Mouse (Mus musculus) heart, postnatal 25 days (tissue): Measurements from ENCODE around the gene Efna4. TPM values are rescaled to one million over a fixed set of nuclear protein-coding genes. Genes with fewer than 3 reads are reported as not detected.

Experiments used
- DNase-seq: peaks from one replicate; pipeline ENCODE4 v3.0.0; 2022; ENCODE audit warnings: low spot score
- intact Hi-C: fragments of 180-260 bp; cut with DNase I; formaldehyde crosslinking; loops from one replicate; pipeline ENCODE4 v1.15.1; 2025
- total RNA-seq, 2 experiments: library from RNA; stranded (reverse); gene quantifications; 2 replicates each; pipeline ENCODE4 v1.2.3; 2021

Efna4 gene
- total RNA-seq, 2 experiments from 2014 or later: 0.31 to 0.47 TPM

DNA sequence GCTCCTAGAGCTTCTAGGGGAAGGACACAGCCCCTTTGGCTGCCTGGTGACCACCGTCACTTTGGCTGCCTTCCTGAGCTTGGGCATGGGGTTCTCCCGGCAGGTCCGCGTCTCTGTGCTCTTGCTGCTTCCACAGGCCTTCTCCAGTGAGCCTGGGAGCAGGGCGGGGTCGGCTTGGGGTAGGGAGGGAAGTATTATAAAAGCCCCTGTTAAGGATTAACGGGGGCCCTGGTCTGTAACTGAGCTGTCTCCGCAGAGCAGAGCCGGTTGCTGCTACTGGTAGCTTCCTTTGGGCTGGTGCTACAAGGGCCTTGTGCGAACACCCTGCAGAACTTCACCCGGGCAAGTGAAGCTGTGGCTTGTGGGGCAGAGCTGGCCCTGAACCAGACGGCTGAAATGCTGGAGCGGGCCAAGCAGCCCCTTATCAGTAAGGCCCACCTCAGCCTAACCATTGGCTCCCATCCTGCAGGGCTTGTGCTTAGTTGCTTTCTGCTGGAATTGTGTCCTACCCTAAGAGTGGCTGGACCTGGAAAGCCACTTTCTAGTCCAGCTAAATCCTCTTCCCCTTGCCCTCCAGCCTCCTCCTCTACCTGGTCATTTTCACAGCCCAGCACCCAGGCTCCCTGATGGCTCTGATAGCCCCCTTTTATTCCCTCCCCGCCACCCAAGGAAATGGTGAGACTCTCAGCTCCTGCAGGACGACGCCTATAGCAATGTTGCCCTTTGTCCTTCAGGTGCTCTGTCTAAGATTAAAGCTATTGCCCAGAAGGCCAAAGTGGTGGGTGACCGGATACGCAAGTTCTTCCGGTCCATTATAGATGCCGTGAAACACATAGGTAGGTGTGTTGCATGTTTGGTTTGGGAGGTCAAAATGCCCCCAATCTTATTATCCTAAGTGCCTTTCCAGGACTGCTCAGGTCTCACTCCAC lies 27.9 kb upstream of the Efna4 start:
- DNase-seq: no peak
- intact Hi-C loops: no loop called here

DNA sequence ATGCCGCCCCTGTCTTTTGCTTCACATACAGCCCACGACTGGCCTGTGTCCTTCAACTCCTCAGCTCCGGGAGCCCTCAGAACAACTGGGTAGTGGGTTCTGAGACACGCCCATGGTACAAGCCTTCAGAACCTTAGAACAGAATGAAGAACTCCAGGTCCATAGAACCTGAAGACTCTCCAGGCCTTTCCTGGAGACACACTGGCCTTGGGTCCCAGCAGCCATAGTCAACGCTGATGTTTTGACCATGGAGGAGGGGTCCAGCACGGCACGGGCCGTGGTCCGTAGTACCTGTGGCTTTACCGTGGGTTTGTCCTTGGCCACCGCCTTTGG lies 27.3 kb upstream of the Efna4 start, which contains the start of gene Dcst1:
TSS of gene Dcst1 (minus strand) at position 101 of the 333 bp plus-strand sequence.
- DNase-seq: no peak
- intact Hi-C loops: no loop called here

DNA sequence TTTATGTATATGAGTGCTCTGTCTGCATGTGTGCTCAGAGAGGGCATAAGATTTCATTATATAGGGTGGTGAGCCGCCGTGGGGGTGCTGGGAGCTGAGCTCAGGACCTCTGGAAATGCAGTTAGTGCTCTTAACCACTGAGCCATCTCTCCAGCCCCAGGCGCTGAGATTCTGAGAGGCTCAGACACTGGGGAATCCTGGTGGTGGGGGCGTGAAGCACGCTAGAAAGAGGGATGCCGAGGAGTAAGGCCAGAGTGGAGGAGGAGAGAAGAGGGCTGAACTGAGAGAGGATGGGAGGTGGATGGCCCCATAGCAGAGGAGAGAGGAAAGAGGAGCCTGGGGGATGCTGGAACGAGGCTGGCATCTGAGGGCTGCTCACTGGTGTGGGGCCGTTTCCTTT lies 26.8 kb upstream of the Efna4 start:
- intact Hi-C loops: no loop called here
- no peak for DNase-seq

DNA sequence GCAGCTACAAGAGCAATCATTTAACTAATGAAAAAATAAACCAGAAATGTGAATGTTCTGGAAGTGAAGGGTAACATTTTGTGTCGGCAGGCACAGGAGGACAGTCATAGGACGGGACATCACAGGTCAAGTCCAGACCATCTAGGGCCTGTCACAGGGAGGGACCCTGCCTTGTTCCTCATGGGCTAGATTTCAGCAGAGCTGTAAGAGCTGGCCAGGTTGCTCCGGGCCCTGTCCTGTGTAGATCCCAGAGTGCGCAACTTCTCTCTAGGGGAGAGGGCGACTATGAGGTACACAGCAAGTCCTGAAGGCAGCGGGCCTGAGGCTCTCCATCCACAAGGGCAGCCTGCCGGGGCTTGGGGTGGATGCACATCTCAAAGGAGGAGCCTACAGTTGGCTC lies 23.8 kb upstream of the Efna4 start, which contains the start of gene Dcst2:
TSS of gene Dcst2 (plus strand) at position 301 of the 400 bp plus-strand sequence.
- intact Hi-C loops: no loop called here
- no peak for DNase-seq

DNA sequence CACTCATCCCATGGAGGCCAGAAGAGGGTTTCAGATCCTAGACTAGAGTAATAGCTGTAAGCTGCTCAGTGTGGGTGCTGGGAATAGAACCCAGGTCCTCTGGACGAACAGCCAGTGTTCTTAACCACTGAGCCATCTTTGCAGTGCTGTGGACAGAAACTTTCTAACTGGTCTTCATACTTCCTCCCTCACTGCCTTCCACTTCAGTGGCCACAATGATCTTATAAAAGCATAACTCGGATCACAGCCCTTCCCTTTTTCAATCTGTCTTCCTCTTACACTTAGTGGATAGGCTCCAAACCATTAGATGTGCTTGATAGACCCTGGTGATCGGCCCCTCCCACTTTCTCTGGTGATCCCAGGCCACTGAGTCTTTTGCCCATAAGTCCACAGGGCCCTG lies 22.4 kb upstream of the Efna4 start:
- intact Hi-C loops: no loop called here
- no peak for DNase-seq

DNA sequence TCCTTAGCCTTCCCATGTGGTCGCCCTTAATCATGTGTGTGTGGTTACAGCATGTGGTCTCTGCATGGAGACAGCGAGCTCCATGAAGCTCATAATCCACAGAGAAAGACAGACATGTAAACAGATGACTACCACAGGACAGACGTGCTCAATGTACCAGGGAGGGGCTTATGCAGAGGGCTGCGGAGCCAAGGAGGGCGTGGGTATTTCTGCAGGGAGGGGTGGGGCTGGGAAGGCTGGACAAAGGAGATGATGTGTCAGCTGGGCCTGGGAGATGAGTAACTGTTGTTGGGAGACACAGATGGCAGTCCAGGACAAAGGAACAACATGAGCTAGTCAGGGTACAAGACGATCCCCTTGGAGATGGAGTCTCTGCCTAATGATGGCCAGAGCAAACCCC lies 21.8 kb upstream of the Efna4 start:
- no peak for DNase-seq
- intact Hi-C loops: no loop called here

DNA sequence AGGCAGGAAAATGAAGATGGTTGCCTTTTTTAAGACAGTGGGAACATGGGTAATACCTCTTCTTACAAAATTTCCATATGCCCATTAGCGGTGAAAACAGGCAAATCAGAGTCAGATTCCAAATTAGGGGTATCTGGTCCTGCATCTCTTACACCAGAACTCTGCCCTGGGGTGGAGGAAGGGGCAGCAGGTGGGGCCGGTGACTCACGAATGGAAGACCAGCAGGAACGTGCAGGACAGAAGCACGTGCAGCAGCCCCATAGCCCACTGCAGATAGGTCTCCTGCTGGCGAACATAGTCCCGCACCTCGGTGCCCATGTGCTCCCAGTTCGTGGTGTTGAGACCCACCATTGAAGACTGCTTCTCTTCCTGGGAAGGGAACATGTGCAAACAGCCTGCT lies 18.2 kb upstream of the Efna4 start:
- no peak for DNase-seq
- intact Hi-C loops: no loop called here

DNA sequence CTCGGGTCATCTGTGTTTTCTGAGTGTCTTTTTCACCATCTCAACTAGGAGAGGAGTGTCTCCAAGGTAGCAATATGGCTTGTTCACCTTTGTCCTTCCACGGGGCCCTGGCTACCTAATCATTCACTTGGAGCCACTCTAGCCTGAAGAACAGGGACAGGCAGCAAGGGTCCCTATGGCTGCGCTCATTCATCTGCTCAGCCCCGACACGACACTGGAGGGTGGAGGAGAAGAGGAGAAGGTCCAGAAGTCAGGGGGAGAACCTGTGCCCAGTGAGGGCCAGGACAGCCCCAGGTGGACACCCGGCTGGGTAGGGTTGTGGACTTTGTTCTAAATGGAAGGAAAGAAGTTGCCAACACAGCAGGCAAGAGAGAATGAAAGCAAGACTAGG lies 17.7 kb upstream of the Efna4 start:
- intact Hi-C loops: no loop called here
- DNase-seq: no peak

DNA sequence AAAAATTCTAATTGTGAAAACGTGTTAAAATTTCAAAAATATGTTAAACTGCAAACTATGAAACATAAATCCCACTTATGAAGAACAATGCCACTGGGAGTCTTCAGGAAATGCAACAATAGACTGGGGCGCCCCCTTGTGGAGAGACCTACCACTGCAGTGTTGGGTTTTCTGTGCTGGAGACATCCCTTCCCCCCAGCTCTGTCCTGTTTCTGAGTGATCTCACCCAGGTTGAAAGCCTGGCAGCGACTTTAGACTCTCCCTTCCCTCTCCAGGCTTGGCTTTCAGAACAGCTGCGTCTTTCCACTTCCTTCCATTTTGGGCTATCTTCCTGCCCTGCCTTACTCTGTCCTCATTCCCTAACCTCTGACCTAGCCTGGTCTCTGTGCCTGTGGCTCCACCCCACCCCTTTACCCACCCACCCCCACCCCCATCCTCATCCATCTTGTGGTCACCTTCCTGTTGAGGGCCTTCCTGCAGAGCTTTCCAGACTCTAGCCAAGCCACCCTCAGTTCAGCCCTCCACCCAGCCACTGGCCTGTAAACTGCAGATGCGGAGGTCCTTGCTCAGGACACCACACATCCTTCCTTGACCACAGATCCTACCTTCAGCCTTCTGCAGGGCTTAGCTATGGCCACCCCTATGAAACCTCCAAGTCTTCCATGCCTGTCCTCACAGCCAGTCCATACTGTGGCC lies 17.1 kb upstream of the Efna4 start:
- intact Hi-C loops: loop anchor here (1.0 kb wide), 2 partner anchors 15 to 39 kb away; no protein-coding TSS in a partner anchor

DNA sequence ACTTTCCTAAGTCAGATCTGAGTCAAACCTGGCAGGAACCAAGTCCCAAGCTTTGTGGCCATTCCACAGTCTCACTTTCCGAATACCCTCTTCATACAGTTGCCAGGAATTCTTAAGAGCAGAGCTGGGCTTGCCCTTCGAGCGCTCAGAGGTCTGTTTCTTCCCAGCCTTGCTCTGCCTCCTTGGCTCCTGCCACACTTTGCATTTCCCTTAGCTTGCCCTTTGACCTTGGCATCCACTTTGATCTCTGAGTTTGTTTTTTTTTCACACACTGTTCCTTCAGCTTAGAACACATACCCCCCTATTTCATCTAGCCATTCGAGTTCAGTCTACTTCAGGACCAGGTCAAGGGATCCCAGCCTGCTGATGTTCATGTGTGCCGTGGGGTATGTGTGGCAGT lies 13.4 kb upstream of the Efna4 start:
- intact Hi-C loops: no loop called here

More for the DNA sequence above, 17.1 kb upstream of the Efna4 start:
- peak; percentile 74 for DNase-seq

DNA sequence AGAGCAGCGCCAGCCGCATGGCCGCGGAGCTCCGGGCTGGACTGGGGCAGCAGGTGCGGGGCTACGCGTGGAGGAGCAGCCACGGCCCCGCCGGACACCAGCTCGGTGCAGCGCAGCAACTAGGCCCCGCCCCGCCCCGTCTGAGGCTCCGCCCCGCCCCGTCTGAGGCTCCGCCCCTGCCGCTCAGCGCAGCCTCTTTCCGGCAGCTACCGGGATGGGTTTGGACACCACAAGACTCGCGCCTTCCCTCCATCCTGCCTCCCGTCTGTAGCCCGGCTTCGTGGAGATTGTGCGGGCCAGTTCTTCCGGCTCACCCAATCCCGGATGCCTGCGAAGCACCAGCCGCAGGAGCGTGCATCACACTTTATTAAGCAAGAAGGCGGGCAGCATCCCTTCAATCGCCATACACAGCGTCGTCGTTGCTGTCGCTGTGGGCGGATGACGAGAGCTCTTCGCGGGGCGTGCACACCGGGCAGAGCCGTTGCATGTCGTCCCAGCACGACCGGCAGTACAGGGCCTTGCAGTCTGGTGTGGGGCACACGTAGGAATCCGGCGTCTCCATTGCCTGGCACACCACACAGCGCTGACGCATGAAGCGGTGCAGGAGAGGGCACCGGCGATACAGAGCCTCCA lies 12.2 kb upstream of the Efna4 start, which contains the start of gene Adam15:
TSS of gene Adam15 (minus strand) at position 128 of the 633 bp plus-strand sequence.
- DNase-seq: peak; percentile 85
- intact Hi-C loops: loop anchor here (10.0 kb wide), 1 partner anchor 505 kb away; no protein-coding TSS in a partner anchor

More for the DNA sequence above, 13.4 kb upstream of the Efna4 start:
- DNase-seq: no peak

DNA sequence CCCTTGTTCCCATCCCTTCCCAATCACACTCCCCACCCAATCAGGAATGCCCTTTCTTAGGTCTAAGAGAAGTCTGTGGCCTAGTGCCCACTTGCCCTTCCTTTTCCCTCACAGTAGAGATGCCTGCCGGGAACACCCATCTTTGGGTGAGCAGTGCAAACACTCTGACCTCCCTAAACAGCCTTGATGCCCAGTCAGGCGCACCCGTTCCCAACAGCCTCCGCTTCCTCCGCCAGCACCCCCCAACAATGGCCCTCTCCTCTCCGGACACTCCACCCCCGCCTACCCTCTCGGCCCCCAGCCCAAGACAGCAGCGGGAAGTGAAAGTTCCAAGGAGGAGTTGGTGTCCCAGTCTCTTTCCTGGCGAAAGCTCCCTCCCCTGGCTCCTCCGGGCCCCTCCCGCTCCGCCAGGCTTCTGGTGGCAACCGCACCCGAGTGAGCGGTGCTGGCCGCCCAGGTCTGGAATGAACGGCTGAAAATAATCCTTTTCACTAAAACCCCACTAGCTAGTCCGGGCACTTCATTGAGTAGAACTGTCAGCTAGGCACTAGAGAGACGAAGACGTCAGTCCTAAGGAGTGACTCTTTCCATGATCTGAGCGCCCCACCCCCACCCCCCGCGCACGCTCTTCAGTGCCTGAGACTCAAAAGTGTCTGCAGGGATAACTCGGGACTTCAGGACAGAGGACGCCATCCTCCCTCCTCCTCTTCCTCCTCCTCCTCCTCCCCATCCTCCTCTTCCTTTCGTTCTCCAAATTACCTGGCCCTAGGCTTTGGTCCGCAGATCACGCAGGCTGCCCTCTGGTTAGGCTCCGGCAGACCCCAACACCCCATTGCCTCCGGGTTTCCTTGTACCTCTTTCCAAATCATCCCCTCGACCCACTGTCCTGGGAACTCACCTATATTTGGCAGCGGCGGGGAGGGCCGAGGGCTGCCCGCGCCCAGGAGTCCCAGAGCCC lies 11.4 kb upstream of the Efna4 start:
- intact Hi-C loops: loop anchor here (10.0 kb wide), 1 partner anchor 506 kb away; no protein-coding TSS in a partner anchor
- DNase-seq: peak; percentile 78

DNA sequence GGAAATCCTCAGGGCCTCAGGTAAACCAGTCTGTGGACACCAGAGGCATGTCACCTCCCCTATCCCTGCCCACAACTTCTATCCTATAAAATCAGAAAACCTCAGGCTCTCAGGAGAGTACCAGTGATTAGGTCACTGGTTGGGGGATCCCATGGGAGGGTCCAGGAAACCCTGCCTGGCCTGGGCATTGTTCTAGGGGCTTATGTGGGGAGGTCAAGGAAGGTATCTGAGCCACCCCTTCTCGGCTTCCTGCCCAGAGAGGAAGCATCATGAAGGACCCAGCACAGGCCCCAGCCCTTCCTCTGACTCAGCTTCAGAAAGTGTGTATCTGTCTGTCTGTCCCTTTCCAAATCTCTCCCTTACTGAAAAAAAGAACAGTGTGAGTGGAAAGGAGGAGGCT lies 10.1 kb upstream of the Efna4 start:
- intact Hi-C loops: loop anchor here (10.0 kb wide), 1 partner anchor 507 kb away; no protein-coding TSS in a partner anchor
- DNase-seq: peak; percentile 56

DNA sequence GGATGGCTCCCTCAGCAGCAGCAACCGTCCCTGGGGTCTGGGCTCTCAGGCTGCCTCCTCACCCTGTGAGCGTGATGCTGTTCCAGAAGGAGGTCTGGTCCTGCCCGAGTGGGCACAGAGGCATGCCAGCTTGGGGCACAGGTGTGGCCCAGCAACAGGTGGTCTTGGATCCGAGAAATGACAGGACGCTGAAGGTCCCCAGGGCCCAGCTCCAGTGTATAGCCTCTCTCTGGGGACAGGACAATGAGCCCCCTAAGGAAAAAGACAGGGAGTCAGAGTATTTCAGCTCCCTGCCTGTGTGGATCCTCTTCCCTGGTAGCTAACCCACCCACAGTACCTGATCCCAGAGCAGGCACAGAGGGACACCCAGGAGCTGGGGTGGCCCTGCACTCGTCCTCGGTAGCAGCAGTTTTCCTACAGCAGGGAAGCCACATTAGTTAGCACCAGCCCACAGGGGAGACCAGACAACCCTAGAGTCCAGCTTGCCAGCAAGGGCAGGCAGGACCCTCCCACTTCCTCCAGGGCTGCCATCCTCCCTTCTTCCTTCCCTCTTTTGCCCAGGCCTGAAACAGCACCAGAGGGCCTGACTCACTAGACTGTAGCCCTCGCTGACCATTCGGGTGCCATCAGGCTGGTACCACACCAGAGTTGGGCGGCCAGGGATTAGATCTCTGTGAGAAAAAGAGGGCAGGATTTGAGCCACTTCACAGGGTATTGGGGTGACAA lies 9.2 kb upstream of the Efna4 start:
- no peak for DNase-seq
- intact Hi-C loops: loop anchor here (10.0 kb wide), 1 partner anchor 508 kb away; no protein-coding TSS in a partner anchor

DNA sequence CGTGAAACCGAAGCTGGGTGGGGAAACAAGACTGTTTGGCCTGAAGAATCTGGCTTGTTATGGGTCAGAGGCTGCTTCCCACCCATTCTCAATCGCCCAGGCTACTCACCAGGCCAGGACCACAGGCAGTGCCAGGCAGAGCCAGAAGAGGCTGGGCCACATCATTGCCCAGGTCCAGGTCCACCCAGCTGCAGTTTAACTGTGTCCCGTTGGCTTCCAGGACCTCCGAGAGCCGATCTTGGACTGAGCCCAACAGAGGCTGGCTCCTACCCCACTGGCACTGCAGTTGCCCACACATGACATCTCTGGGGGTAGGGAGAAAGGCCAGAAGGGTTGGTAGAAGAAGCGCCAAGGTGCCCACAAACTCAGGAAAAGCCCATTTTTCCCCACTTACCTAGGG lies 5.5 kb upstream of the Efna4 start:
- intact Hi-C loops: loop anchor here (5.0 to 10.0 kb wide), 2 partner anchors 139 to 512 kb away; no protein-coding TSS in a partner anchor

DNA sequence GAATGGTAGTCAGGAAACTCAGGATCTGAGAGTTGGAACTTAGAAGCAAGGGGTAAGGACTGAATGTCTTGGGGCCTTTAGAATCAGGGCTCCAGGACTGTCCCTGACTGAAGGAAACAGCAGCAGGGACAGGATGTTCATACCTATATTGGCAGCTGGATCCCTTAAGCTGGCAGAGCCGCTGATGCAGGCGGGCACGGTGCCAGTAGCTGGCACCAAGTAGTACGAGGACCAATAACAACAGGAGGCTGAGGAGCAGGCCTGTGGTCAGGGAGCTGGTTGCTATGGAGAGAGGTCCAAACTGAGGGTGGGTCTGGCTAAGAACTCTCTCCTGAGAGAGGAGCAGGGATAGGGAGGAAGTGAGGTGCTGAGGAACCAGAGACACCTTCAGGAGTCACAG lies 4.0 kb upstream of the Efna4 start:
- no peak for DNase-seq
- intact Hi-C loops: loop anchor here (5.0 to 10.0 kb wide), 2 partner anchors 141 to 513 kb away; no protein-coding TSS in a partner anchor

More for the DNA sequence above, 5.5 kb upstream of the Efna4 start:
- no peak for DNase-seq

DNA sequence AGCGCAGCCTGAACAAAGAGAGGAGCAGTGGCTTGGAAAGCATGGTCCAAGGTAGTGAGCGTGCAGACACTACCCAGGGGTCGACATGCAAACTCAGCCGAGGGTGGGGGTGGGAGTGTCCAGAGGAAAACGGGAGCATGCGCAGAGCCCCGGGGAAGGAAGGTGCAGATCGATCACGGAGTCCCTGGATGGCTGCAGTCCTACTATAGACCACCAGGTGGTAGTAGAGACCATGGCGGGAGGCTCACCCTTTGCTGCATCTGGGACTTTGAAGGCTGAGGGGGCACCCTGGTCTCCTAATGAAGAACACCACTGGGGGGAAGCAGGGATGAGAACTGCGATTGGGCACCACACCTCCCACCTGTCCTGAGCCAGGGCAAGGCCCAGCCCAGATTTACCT lies 2.6 kb upstream of the Efna4 start:
- DNase-seq: no peak
- intact Hi-C loops: loop anchor here (1.0 to 10.0 kb wide), 3 partner anchors 14 to 514 kb away; no protein-coding TSS in a partner anchor

DNA sequence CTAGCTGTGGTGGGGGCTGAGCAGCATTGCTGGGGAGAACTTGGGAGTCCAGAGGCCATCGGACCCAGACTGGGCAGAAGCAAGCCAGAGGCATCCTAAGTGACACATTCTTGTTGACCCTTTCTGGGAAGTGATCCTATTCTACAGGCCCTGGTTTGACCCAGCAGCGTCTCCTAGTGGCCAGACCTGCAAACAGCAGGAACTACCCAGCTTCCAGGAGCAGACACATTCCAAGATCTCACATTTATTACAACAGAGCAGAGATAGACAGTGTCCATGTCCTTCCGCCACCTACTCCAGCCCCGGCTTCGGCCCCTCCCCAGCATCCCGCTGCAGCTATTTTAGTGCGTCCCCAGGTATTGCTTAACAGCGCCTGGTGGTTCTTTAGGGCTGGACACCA lies 1.6 kb upstream of the Efna4 start:
- intact Hi-C loops: loop anchor here (10.0 kb wide), 1 partner anchor 345 kb away; no protein-coding TSS in a partner anchor
- DNase-seq: no peak
